Mouse (Mus musculus) testis, adult 2 months (tissue): ENCODE measurements around the gene Serac1.

ENCODE experiments used
- CTCF ChIP-seq: fragments of 200-500 bp; IDR thresholded peaks from 2 replicates; pipeline ENCODE4 v1.5.1; 2012; ENCODE audit warnings: low read depth, mild to moderate bottlenecking, inconsistent platforms, low read length, moderate library complexity; ENCODE audit not compliant: control insufficient read depth, insufficient read depth, insufficient replicate concordance
- POLR2A ChIP-seq: fragments of 200-500 bp; IDR thresholded peaks from 2 replicates; pipeline ENCODE4 v1.6.1; 2012; ENCODE audit warnings: low read depth, mild to moderate bottlenecking, inconsistent platforms, low read length, moderate library complexity; ENCODE audit not compliant: control insufficient read depth

GRCm38 (mm10) chr17:6073405-6073804 is 6.1 kb downstream of the Serac1 start:
- TF ChIP-seq POLR2A (no peak), CTCF (no peak)
